Mouse (Mus musculus): Measurements from ENCODE around the gene Ltf.

Gene Ltf

DNA sequence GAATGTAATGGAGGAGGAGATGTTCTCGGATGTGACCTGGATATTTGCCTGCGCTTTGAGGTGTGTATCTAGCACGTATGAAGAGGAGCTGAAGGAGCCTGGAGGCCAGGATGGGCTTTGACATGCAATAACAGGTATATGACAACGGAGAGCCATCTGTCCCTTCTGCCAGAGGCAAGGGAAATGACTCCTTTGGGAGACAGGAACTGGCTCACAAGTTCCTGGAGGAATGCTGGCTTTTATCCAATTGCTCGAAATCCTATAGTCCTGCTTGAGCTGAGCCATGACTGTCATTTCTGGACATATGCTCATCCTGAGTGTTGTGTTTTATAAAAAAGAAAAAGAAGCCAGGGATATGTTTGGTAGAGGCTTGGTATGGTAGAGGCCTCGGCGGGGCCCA lies 69.8 kb downstream of the Ltf start:
- no peak for DNase-seq
